Mouse (Mus musculus) MEL (cell line): ENCODE measurements around the gene Fryl. TPM values are rescaled to one million over a fixed set of nuclear protein-coding genes. Genes with fewer than 3 reads are reported as not detected.
A peak's percentile ranks its signal among the peaks of the same experiment; 100 is the strongest.

ENCODE experiments used
- DNase-seq: peaks from one replicate; pipeline ENCODE4 v3.0.0; 2011; ENCODE audit warnings: low read depth, low spot score
- H3K27ac ChIP-seq: 2 replicates; pipeline ENCODE4 v1.5.1; 2012; ENCODE audit warnings: low read depth, mild to moderate bottlenecking, control low read depth, low read length, moderate library complexity; ENCODE audit not compliant: control insufficient read depth
- H3K27me3 ChIP-seq, 2 experiments: fragments of 150-350 bp in 1 of 2; sonication (generic) in 1 of 2; 2 replicates each; pipeline ENCODE4 v1.6.1; 2012; ENCODE audit warnings: low read length in 2 of 2, mild to moderate bottlenecking in 2 of 2, improper control_type of control experiment in 1 of 2, moderate library complexity in 1 of 2; ENCODE audit not compliant: insufficient read depth in 2 of 2, control insufficient read depth in 1 of 2
- H3K36me3 ChIP-seq, 2 experiments: 2 replicates each; pipeline ENCODE4 v1.6.1; 2012 to 2014; ENCODE audit warnings: low read length in 2 of 2, improper control_type of control experiment in 1 of 2, inconsistent platforms in 1 of 2, mild to moderate bottlenecking in 1 of 2; ENCODE audit not compliant: insufficient read depth in 2 of 2, control insufficient read depth in 1 of 2
- H3K4me1 ChIP-seq, 2 experiments: fragments of 150-350 bp in 1 of 2; sonication (generic) in 1 of 2; 2 replicates each; pipeline ENCODE4 v1.6.1; 2012; ENCODE audit warnings: low read length in 2 of 2, improper control_type of control experiment in 1 of 2, mild to moderate bottlenecking in 1 of 2; ENCODE audit not compliant: insufficient read depth in 2 of 2, control insufficient read depth in 1 of 2
- H3K4me3 ChIP-seq, 2 experiments: fragments of 150-350 bp in 1 of 2; sonication (generic) in 1 of 2; 2 replicates each; pipeline ENCODE4 v1.5.1; 2012; ENCODE audit warnings: low read depth in 2 of 2, low read length in 2 of 2, mild to moderate bottlenecking in 2 of 2, moderate library complexity in 2 of 2, control low read depth in 1 of 2, improper control_type of control experiment in 1 of 2; ENCODE audit not compliant: control insufficient read depth in 1 of 2, insufficient read depth in 1 of 2
- H3K79me2 ChIP-seq: 2 replicates; pipeline ENCODE4 v1.6.1; 2012; ENCODE audit warnings: mild to moderate bottlenecking, low read length, moderate library complexity; ENCODE audit not compliant: control insufficient read depth, poor library complexity, insufficient read depth
- H3K9ac ChIP-seq: 2 replicates; pipeline ENCODE4 v1.6.1; 2012; ENCODE audit warnings: low read depth, mild to moderate bottlenecking, control low read depth, low read length, moderate library complexity; ENCODE audit not compliant: control insufficient read depth, poor library complexity, severe bottlenecking
- H3K9me3 ChIP-seq: fragments of 150-350 bp; sonication (generic); replicated peaks from 2 replicates; pipeline ENCODE4 v1.6.1; 2012; ENCODE audit warnings: mild to moderate bottlenecking, low read length, improper control_type of control experiment, moderate library complexity; ENCODE audit not compliant: insufficient read depth
- CTCF ChIP-seq, 3 experiments: IDR thresholded peaks in 2 of 3; conservative IDR thresholded peaks in 1 of 3; 2 replicates each; pipeline ENCODE4 v1.5.1; 2011 to 2012; ENCODE audit warnings: low read length in 3 of 3, low read depth in 2 of 3, mild to moderate bottlenecking in 2 of 3, improper control_type of control experiment in 1 of 3, inconsistent platforms in 1 of 3, mixed read lengths in 1 of 3, moderate library complexity in 1 of 3; ENCODE audit not compliant: control insufficient read depth in 1 of 3, insufficient read depth in 1 of 3, poor library complexity in 1 of 3, severe bottlenecking in 1 of 3
- E2F4 ChIP-seq: IDR thresholded peaks from 2 replicates; pipeline ENCODE4 v1.6.1; 2011; ENCODE audit warnings: low read depth, low read length, improper control_type of control experiment, borderline replicate concordance
- ELF1 ChIP-seq: IDR thresholded peaks from 2 replicates; pipeline ENCODE4 v1.6.1; 2014; ENCODE audit warnings: low read depth, mild to moderate bottlenecking, inconsistent platforms, low read length, improper control_type of control experiment, moderate library complexity
- EP300 ChIP-seq, 2 experiments: IDR thresholded peaks; 2 replicates each; pipeline ENCODE4 v1.6.1; 2011; ENCODE audit warnings: improper control_type of control experiment in 2 of 2, low read length in 2 of 2, low read depth in 1 of 2, mild to moderate bottlenecking in 1 of 2
- GABPA ChIP-seq: IDR thresholded peaks from 2 replicates; pipeline ENCODE4 v1.6.1; 2012; ENCODE audit warnings: low read depth, mild to moderate bottlenecking, inconsistent platforms, low read length, improper control_type of control experiment, moderate library complexity
- JUND ChIP-seq: IDR thresholded peaks from 2 replicates; pipeline ENCODE4 v1.6.1; 2011; ENCODE audit warnings: low read depth, mild to moderate bottlenecking, improper control_type of control experiment, low read length
- MAX ChIP-seq: IDR thresholded peaks from 2 replicates; pipeline ENCODE4 v1.6.1; 2011; ENCODE audit warnings: low read length, improper control_type of control experiment
- MAZ ChIP-seq: IDR thresholded peaks from 2 replicates; pipeline ENCODE4 v1.6.1; 2012; ENCODE audit warnings: low read depth, mild to moderate bottlenecking, inconsistent platforms, low read length, improper control_type of control experiment
- MYB ChIP-seq: IDR thresholded peaks from 2 replicates; pipeline ENCODE4 v1.6.1; 2011; ENCODE audit warnings: mild to moderate bottlenecking, low read depth, low read length, improper control_type of control experiment
- MYC ChIP-seq: IDR thresholded peaks from 2 replicates; pipeline ENCODE4 v1.6.1; 2011; ENCODE audit warnings: low read depth, mild to moderate bottlenecking, low read length, improper control_type of control experiment, moderate library complexity
- NRF1 ChIP-seq: IDR thresholded peaks from 2 replicates; pipeline ENCODE4 v1.6.1; 2014; ENCODE audit warnings: low read depth, mild to moderate bottlenecking, inconsistent platforms, low read length, improper control_type of control experiment, moderate library complexity; ENCODE audit not compliant: poor library complexity, insufficient read depth, severe bottlenecking
- POLR2AphosphoS2 ChIP-seq: IDR thresholded peaks from 2 replicates; pipeline ENCODE4 v1.6.1; 2011; ENCODE audit warnings: low read length, improper control_type of control experiment
- RAD21 ChIP-seq: IDR thresholded peaks from 2 replicates; pipeline ENCODE4 v1.6.1; 2011; ENCODE audit warnings: mild to moderate bottlenecking, low read depth, low read length, improper control_type of control experiment
- RCOR1 ChIP-seq: IDR thresholded peaks from 2 replicates; pipeline ENCODE4 v1.6.1; 2012; ENCODE audit warnings: low read depth, mild to moderate bottlenecking, inconsistent platforms, low read length, improper control_type of control experiment
- SIN3A ChIP-seq: IDR thresholded peaks from 2 replicates; pipeline ENCODE4 v1.6.1; 2012; ENCODE audit warnings: low read length, improper control_type of control experiment, inconsistent platforms
- TBP ChIP-seq: IDR thresholded peaks from 2 replicates; pipeline ENCODE4 v1.8.0; 2011; ENCODE audit warnings: low read depth, low read length, improper control_type of control experiment
- UBTF ChIP-seq: IDR thresholded peaks from 2 replicates; pipeline ENCODE4 v1.6.1; 2012; ENCODE audit warnings: low read depth, mild to moderate bottlenecking, inconsistent platforms, low read length, improper control_type of control experiment, moderate library complexity, borderline replicate concordance; ENCODE audit not compliant: insufficient read depth
- USF1 ChIP-seq: IDR thresholded peaks from 2 replicates; pipeline ENCODE4 v1.6.1; 2014; ENCODE audit warnings: low read depth, mild to moderate bottlenecking, inconsistent platforms, low read length, improper control_type of control experiment, moderate library complexity
- USF2 ChIP-seq, 2 experiments: IDR thresholded peaks; 2 replicates each; pipeline ENCODE4 v1.6.1; 2011 to 2012; ENCODE audit warnings: improper control_type of control experiment in 2 of 2, low read length in 2 of 2, borderline replicate concordance in 1 of 2, inconsistent platforms in 1 of 2, low read depth in 1 of 2, mild to moderate bottlenecking in 1 of 2; ENCODE audit not compliant: insufficient read depth in 1 of 2
- ZC3H11A ChIP-seq: IDR thresholded peaks from 2 replicates; pipeline ENCODE4 v1.6.1; 2012; ENCODE audit warnings: low read depth, mild to moderate bottlenecking, inconsistent platforms, low read length, improper control_type of control experiment
- ZKSCAN1 ChIP-seq: IDR thresholded peaks from 2 replicates; pipeline ENCODE4 v1.6.1; 2012; ENCODE audit warnings: low read depth, mild to moderate bottlenecking, inconsistent platforms, low read length, improper control_type of control experiment, moderate library complexity
- polyA plus RNA-seq, 2 experiments: library from polyadenylated mRNA; stranded (reverse) in 1 of 2; unstranded in 1 of 2; fragments of >175 nt in 1 of 2; fragments of >200 nt in 1 of 2; gene quantifications; 2 replicates each; pipeline versions ENCODE4 v1.2.1 to v1.2.4; 2012; ENCODE audit warnings: low replicate concordance in 2 of 2, low read depth in 1 of 2; ENCODE audit not compliant: insufficient read length in 2 of 2, insufficient read depth in 1 of 2, missing spikeins in 1 of 2
- total RNA-seq: library from RNA; depleted of rRNA; stranded (reverse); fragments of 300-350 nt; gene quantifications from 2 replicates; pipeline ENCODE4 v1.2.3, GENCODE M21; 2012

Gene Fryl
- total and polyA plus RNA-seq, 3 experiments, result 18.8 to 188 (median 39.7) TPM

- TF ChIP-seq JUND (peak; percentile 51; the same call in 1 of the 2 replicates), GABPA (no peak), MAX (no peak), E2F4 (peak; percentile 38; the same call in 1 of the 2 replicates), TBP (0 out of 2 replicates have a peak, but pooled peaks have one; percentile 14), RCOR1 (no peak), ZC3H11A (peak; percentile 82), NRF1 (no peak), USF2 (IDR thresholded peaks at IDR 0.05; ENCODE audit: borderline replicate concordance in 1 of 2, insufficient read depth in 1 of 2, low read depth in 1 of 2, low read length in 2 of 2) (no peak), MYB (no peak; the same call in 1 of the 2 replicates), MYC (peak; percentile 65; the same call in 1 of the 2 replicates), CTCF (IDR thresholded peaks at IDR 0.05 in 2 of 3, conservative IDR thresholded peaks at IDR 0.05 in 1 of 3; ENCODE audit: control insufficient read depth in 1 of 3, insufficient read depth in 1 of 3, low read depth in 2 of 3, low read length in 3 of 3, poor library complexity in 1 of 3, severe bottlenecking in 1 of 3) (peak; percentile 89 to 98 (median 93)), SIN3A (peak; percentile 77)
These were observed 185.1 kb downstream of the Fryl start (continued) for GRCm38 (mm10) chr5:73071319-73071718.

GRCm38 (mm10) chr5:73066946-73067345, 189.5 kb downstream of the Fryl start:
- Histone ChIP-seq H3K36me3 (no peaks in the 10 kb centered on the region; a peak in 1 of 4 replicates), H3K79me2 (no peaks in the 10 kb centered on the region), H3K27me3 (no peaks in the 10 kb centered on the region), H3K27ac (no peak overlapping the region)
- no peak for DNase-seq
- TF ChIP-seq MAZ (no peak), USF2 (IDR thresholded peaks at IDR 0.05; ENCODE audit: borderline replicate concordance in 1 of 2, insufficient read depth in 1 of 2, low read depth in 1 of 2, low read length in 2 of 2) (no peak), POLR2AphosphoS2 (no peak), RCOR1 (no peak), ZC3H11A (no peak), MYB (no peak), RAD21 (no peak), EP300 (IDR thresholded peaks at IDR 0.05; ENCODE audit: low read depth in 1 of 2, low read length in 2 of 2) (no peak), ELF1 (no peak), USF1 (no peak), SIN3A (no peak), MYC (no peak), ZKSCAN1 (no peak), NRF1 (no peak), UBTF (no peak)
- TF ChIP-seq, all 39 proteins: peak for 0
- H3K9me3 ChIP-seq, result no peaks in the 10 kb centered on the region
- H3K4me3 ChIP-seq, result no peak overlapping the region
- H3K4me1 ChIP-seq, result peaks cover 0 to 4% of the 10 kb centered on the region in 2 experiments; a peak in 1 of 4 replicates
- no peak overlapping the region for H3K9ac ChIP-seq
